Mouse (Mus musculus) bone marrow macrophage, adult 2 months (primary cell): ENCODE measurements around the gene Plekhm1.
"Not testable (repeated sequence)": the region's sequence is repeated elsewhere in the genome, so short reads cannot be mapped to it uniquely, and the experiment has no call there.

Experiments
- CTCF ChIP-seq: IDR thresholded peaks from 2 replicates; pipeline ENCODE4 v1.5.1; 2012; ENCODE audit warnings: low read depth, mild to moderate bottlenecking, low read length, moderate library complexity
- POLR2A ChIP-seq: IDR thresholded peaks from 2 replicates; pipeline ENCODE4 v1.6.1; 2012; ENCODE audit warnings: mild to moderate bottlenecking, low read depth, low read length, borderline replicate concordance

GRCm38 (mm10) chr11:103322832-103323231, 89.7 kb downstream of the Plekhm1 start:
- TF ChIP-seq POLR2A, CTCF: not testable (repeated sequence)
